Comparison of ENCODE assay signal across 14 mouse cellular contexts in the genomic region with DNA sequence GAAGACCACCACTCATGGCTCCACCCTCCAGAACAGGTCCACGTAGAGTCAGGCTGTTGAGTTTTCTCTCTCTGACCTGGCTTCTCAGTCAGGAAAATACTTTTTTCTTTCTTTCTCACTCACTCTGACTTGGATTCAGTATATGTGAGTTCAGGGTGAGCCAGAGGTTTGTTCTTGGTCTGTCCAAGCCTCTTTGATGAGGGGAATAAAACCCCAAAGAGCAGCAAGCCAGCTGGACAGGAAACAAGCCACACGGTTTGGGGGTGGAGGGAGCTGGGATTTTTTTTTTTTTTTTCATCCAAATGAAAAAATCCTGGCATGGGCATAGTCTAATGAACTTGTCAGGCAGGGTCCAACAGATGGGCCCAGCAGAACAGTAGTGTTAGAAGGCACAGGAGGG.
DNase-seq lines count a peak whose midpoint lies in the region; ATAC-seq and TF ChIP-seq lines count a peak whose summit lies in the region.
"Had no signal": no experiment of that assay in that cellular context is flagged by ENCODE, and none has a peak within 500 bp of the region (broad histone marks: within the 10 kb centered on the region; RNA-seq: fewer than 3 reads in every experiment).

No protein-coding gene starts in this region.

- no peak overlapping the region for H3K4me2 ChIP-seq in heart, embryonic 15.5 days
- no peak overlapping the region for H3K4me2 ChIP-seq in lung, postnatal 0 days (replicated peaks; ENCODE audit: low read depth, low read length)
- no peak overlapping the region for H3K4me2 ChIP-seq in intestine, embryonic 15.5 days (replicated peaks)
- no peak overlapping the region for H3K4me2 ChIP-seq in stomach, embryonic 16.5 days (ENCODE audit: low read depth, low read length)
- H3K4me2 ChIP-seq: liver, embryonic 15.5 days had no signal

- no peak for DNase-seq in heart, postnatal 4 days
- no peak for DNase-seq in lung, postnatal 0 days (ENCODE audit: low spot score)
- DNase-seq in lung, postnatal 25 days (ENCODE audit: low spot score): no peak
- no peak for DNase-seq in embryo, embryonic 11 days
- DNase-seq: adrenal gland, postnatal 36 days; cerebellum, adult 8-10 months; layer of hippocampus, postnatal 36 days; retina, postnatal 1 day had no signal

- no peak overlapping the region for H3K9ac ChIP-seq in heart, embryonic 15.5 days
- H3K9ac ChIP-seq in lung, postnatal 0 days (replicated peaks; ENCODE audit: low read depth): no peak overlapping the region
- H3K9ac ChIP-seq in intestine, embryonic 15.5 days: no peak overlapping the region
- no peak overlapping the region; the same call in 1 of the 2 replicates for H3K9ac ChIP-seq in stomach, embryonic 16.5 days (ENCODE audit: low read length)
- H3K9ac ChIP-seq: liver, embryonic 15.5 days had no signal

- WGBS in heart, embryonic 15.5 days: 56% methylated on average over 2 of the region's 2 CpGs
- WGBS in lung, postnatal 0 days: 27% methylated on average over 2 of the region's 2 CpGs
- 37% methylated on average over 2 of the region's 2 CpGs for WGBS in intestine, embryonic 15.5 days
- 35% methylated on average over 2 of the region's 2 CpGs for WGBS in stomach, embryonic 16.5 days

- H3K36me3 ChIP-seq in heart, embryonic 15.5 days: no peaks in the 10 kb centered on the region
- no peaks in the 10 kb centered on the region for H3K36me3 ChIP-seq in lung, postnatal 0 days (ENCODE audit: insufficient read depth, low read length)
- H3K36me3 ChIP-seq in intestine, embryonic 15.5 days: no peaks in the 10 kb centered on the region
- no peaks in the 10 kb centered on the region for H3K36me3 ChIP-seq in stomach, embryonic 16.5 days (ENCODE audit: control insufficient read depth, insufficient read depth, low read length)
- H3K36me3 ChIP-seq: liver, embryonic 15.5 days had no signal

- no peak overlapping the region for H3K4me3 ChIP-seq in heart, embryonic 15.5 days
- no peak overlapping the region for H3K4me3 ChIP-seq in lung, postnatal 0 days (ENCODE audit: low read depth, low read length)
- no peak overlapping the region for H3K4me3 ChIP-seq in intestine, embryonic 15.5 days (replicated peaks)
- no peak overlapping the region for H3K4me3 ChIP-seq in stomach, embryonic 16.5 days (replicated peaks; ENCODE audit: low read length)
- H3K4me3 ChIP-seq: liver, embryonic 15.5 days had no signal

- TF ChIP-seq EP300 in lung, postnatal 0 days (IDR thresholded peaks at IDR 0.05): no peak

- H3K27me3 ChIP-seq in heart, embryonic 15.5 days: no peaks in the 10 kb centered on the region
- H3K27me3 ChIP-seq in lung, postnatal 0 days (replicated peaks; ENCODE audit: insufficient read depth, low read length): no peaks in the 10 kb centered on the region
- H3K27me3 ChIP-seq in intestine, embryonic 15.5 days (replicated peaks): no peaks in the 10 kb centered on the region
- H3K27me3 ChIP-seq in stomach, embryonic 16.5 days (ENCODE audit: control insufficient read depth, insufficient read depth, low read length): no peaks in the 10 kb centered on the region
- H3K27me3 ChIP-seq: liver, embryonic 15.5 days had no signal

- no peaks in the 10 kb centered on the region for H3K9me3 ChIP-seq in heart, embryonic 15.5 days (replicated peaks)
- no peaks in the 10 kb centered on the region for H3K9me3 ChIP-seq in lung, postnatal 0 days (ENCODE audit: low read length)
- H3K9me3 ChIP-seq in intestine, embryonic 15.5 days: no peaks in the 10 kb centered on the region
- H3K9me3 ChIP-seq in stomach, embryonic 16.5 days (replicated peaks; ENCODE audit: control insufficient read depth, low read length): no peaks in the 10 kb centered on the region
- H3K9me3 ChIP-seq: liver, embryonic 15.5 days had no signal

- H3K4me1 ChIP-seq in heart, embryonic 15.5 days (replicated peaks): peaks cover 18% of the 10 kb centered on the region
- H3K4me1 ChIP-seq in lung, postnatal 0 days (ENCODE audit: insufficient read depth, low read depth, low read length): peaks cover 8% of the 10 kb centered on the region; the same call in 1 of the 2 replicates
- peaks cover 2% of the 10 kb centered on the region; the same call in 1 of the 2 replicates for H3K4me1 ChIP-seq in intestine, embryonic 15.5 days (replicated peaks)
- H3K4me1 ChIP-seq in stomach, embryonic 16.5 days (ENCODE audit: control insufficient read depth, insufficient read depth, low read length): peaks cover 18% of the 10 kb centered on the region

- ATAC-seq in heart, embryonic 15.5 days (replicated peaks; ENCODE audit: insufficient number of reproducible peaks, insufficient read depth, low FRiP score, low read depth): no peak
- peak; percentile 25; the same call in 1 of the 2 replicates for ATAC-seq in lung, postnatal 0 days
- no peak for ATAC-seq in intestine, embryonic 15.5 days
- no peak for ATAC-seq in stomach, embryonic 16.5 days (ENCODE audit: insufficient read depth, low FRiP score)
- no peak for ATAC-seq in megakaryocyte, adult 5-6 weeks (ENCODE audit: poor library complexity, severe bottlenecking)
- ATAC-seq: CD4-positive, CD25-positive, alpha-beta regulatory T cell, adult 4 months had no signal

- H3K27ac ChIP-seq in heart, embryonic 15.5 days: peak overlapping the region; percentile 36; the same call in 1 of the 2 replicates
- H3K27ac ChIP-seq in lung, postnatal 0 days (ENCODE audit: low read length): no peak overlapping the region
- peak overlapping the region; percentile 51 for H3K27ac ChIP-seq in intestine, embryonic 15.5 days
- peak overlapping the region; percentile 48; the same call in 1 of the 2 replicates for H3K27ac ChIP-seq in stomach, embryonic 16.5 days (ENCODE audit: low read length)
- H3K27ac ChIP-seq: liver, embryonic 15.5 days had no signal

- no peak for TF ChIP-seq CTCF in lung, postnatal 0 days (IDR thresholded peaks at IDR 0.05)
